Mouse (Mus musculus) limb, embryonic 13.5 days (tissue): ENCODE measurements around the gene Eloa. TPM values are rescaled to one million over a fixed set of nuclear protein-coding genes. Genes with fewer than 3 reads are reported as not detected.

Experiments
- ATAC-seq: fragments of 200-750 bp; cut with Nextera tagmentation; 2 replicates; pipeline ENCODE4 v1.8.0; 2017; ENCODE audit warnings: low read depth, moderate number of reproducible peaks, moderate TSS enrichment; ENCODE audit not compliant: low FRiP score
- H3K27ac ChIP-seq: fragments of 300-500 bp; sonication (generic); 2 replicates; pipeline ENCODE4 v1.5.1; 2015; ENCODE audit warnings: inconsistent platforms, mild to moderate bottlenecking, moderate library complexity
- H3K27me3 ChIP-seq: fragments of 300-500 bp; sonication (generic); 2 replicates; pipeline ENCODE4 v1.6.1; 2015; ENCODE audit warnings: mild to moderate bottlenecking, inconsistent platforms
- H3K36me3 ChIP-seq: fragments of 300-500 bp; sonication (generic); 2 replicates; pipeline ENCODE4 v1.6.1; 2015; ENCODE audit warnings: inconsistent platforms, mild to moderate bottlenecking, moderate library complexity
- H3K4me1 ChIP-seq: fragments of 300-500 bp; sonication (generic); 2 replicates; pipeline ENCODE4 v1.6.1; 2015; ENCODE audit warnings: inconsistent platforms
- H3K4me2 ChIP-seq: fragments of 300-500 bp; sonication (generic); replicated peaks from 2 replicates; pipeline ENCODE4 v1.6.1; 2015; ENCODE audit warnings: inconsistent platforms, mild to moderate bottlenecking, moderate library complexity
- H3K4me3 ChIP-seq: fragments of 300-500 bp; sonication (generic); 2 replicates; pipeline ENCODE4 v1.5.1; 2015; ENCODE audit warnings: moderate library complexity, mild to moderate bottlenecking, inconsistent platforms
- H3K9ac ChIP-seq: fragments of 300-500 bp; sonication (generic); 2 replicates; pipeline ENCODE4 v1.6.1; 2015; ENCODE audit warnings: mild to moderate bottlenecking, inconsistent platforms
- H3K9me3 ChIP-seq: fragments of 300-500 bp; sonication (generic); 2 replicates; pipeline ENCODE4 v1.6.1; 2016; ENCODE audit warnings: inconsistent platforms
- WGBS: fragments of 180-500 bp; shearing (Covaris S2); methylation state at CpG from one replicate; pipeline ENCODE4 v1.1.7; 2015; 5-methylcytosine and 5-hydroxymethylcytosine counted together
- polyA plus RNA-seq: library from polyadenylated mRNA; unstranded; fragments of >200 nt; fragmentation: Nextera tagmentation; extraction: Ambion mirVana; gene quantifications from 2 replicates; pipeline ENCODE4 v1.2.1, GENCODE M21; 2015

The Eloa gene
- polyA plus RNA-seq, 1 experiment from 2014 or later, result 45.1 TPM

DNA sequence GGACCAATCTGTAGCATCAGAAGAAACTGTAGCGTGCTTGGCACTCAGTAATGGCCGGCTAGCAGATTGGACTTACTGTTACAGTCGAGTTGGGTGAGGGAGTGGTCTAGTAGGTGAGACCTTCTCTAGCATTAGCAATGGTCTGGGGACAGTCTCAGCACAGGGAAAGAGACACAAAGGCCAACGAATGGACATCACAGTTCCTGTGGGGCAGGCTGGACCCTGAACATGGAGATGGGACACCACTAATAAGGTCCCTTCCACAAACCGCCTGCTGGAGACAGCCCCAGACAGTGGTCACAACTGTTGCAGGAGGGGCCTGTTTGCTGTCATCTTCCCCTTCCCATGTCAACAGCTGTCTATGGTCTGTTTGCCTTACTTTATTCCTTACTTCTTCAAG lies 59.9 kb downstream of the Eloa start:
- no peaks in the 10 kb centered on the region for H3K9me3 ChIP-seq
- no peak for ATAC-seq
- H3K9ac ChIP-seq, result no peak overlapping the region
- no peak overlapping the region for H3K4me3 ChIP-seq
- H3K4me2 ChIP-seq, result no peak overlapping the region
- no peaks in the 10 kb centered on the region for H3K27me3 ChIP-seq
- WGBS, result 88% methylated on average over 5 of the region's 5 CpGs
- peaks cover 23% of the 10 kb centered on the region for H3K4me1 ChIP-seq
- H3K36me3 ChIP-seq, result peaks cover 66% of the 10 kb centered on the region
- no peak overlapping the region for H3K27ac ChIP-seq

- Histone ChIP-seq H3K4me1 (peaks cover 23% of the 10 kb centered on the region), H3K4me3 (no peak overlapping the region), H3K36me3 (peaks cover 64% of the 10 kb centered on the region), H3K4me2 (no peak overlapping the region), H3K27ac (no peak overlapping the region), H3K9me3 (no peaks in the 10 kb centered on the region), H3K27me3 (no peaks in the 10 kb centered on the region), H3K9ac (no peak overlapping the region)
- no peak for ATAC-seq
- WGBS, result 20% methylated on average over 5 of the region's 5 CpGs
Observed at GRCm38 (mm10) chr4:135960717-135961116, 60.8 kb downstream of the Eloa start.

DNA sequence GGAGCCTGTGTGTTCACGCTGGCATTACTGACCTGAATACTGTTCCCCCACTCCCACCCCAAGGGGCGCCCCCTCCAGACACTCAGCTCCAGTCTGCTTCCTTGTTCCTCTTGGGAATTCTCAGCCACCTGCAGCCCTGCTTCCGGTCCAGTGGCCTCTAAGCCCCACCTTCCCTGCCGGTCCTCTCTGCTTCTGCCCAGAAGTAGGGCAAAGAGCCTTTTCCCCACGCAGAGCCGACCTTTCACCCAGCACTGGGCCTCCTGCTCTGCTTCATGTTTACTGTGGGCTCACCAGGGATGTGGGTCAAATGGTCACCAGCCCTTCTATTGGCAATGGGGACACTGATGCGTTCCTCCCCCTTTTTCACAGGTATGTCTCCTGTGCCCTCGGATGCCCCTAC lies 63.2 kb downstream of the Eloa start:
- 67% methylated on average over 8 of the region's 8 CpGs for WGBS
- Histone ChIP-seq H3K4me2 (no peak overlapping the region), H3K4me1 (peaks cover 10% of the 10 kb centered on the region), H3K9ac (no peak overlapping the region), H3K4me3 (no peak overlapping the region), H3K27me3 (no peaks in the 10 kb centered on the region), H3K9me3 (no peaks in the 10 kb centered on the region), H3K36me3 (peaks cover 74% of the 10 kb centered on the region), H3K27ac (no peak overlapping the region)
- ATAC-seq, result no peak

DNA sequence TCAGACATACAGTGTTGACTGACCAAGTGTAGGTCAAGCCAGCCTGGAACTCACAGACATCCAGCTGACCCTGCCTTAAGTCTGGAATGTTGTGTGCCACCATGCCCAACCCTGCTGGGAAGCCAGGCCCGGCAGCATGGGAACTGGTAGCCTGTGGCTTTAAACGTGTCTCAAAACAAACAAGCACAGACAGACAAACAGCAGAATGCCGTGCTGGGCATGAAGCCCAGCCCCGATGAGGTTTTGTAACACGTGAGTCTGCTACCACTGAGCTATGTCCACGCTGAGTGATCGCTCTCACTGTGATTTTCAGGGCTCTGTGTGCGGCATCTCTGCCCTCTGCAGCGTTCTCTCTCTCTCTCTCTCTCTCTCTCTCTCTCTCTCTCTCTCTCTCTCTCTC lies 65.7 kb downstream of the Eloa start:
- Histone ChIP-seq H3K36me3 (peaks cover 82% of the 10 kb centered on the region), H3K9me3 (0 out of 2 replicates have a peak, but pooled peaks cover 3% of the 10 kb centered on the region), H3K27ac (no peak overlapping the region), H3K4me2 (no peak overlapping the region), H3K9ac (no peak overlapping the region), H3K27me3 (no peaks in the 10 kb centered on the region), H3K4me3 (no peak overlapping the region), H3K4me1 (no peaks in the 10 kb centered on the region)
- no peak for ATAC-seq
- 86% methylated on average over 9 of the region's 9 CpGs for WGBS

- H3K9me3 ChIP-seq, result 0 out of 2 replicates have a peak, but pooled peaks cover 3% of the 10 kb centered on the region
- H3K27me3 ChIP-seq, result no peaks in the 10 kb centered on the region
- H3K4me2 ChIP-seq, result no peak overlapping the region
- 8% methylated on average over 2 of the region's 2 CpGs for WGBS
- no peaks in the 10 kb centered on the region for H3K4me1 ChIP-seq
- H3K36me3 ChIP-seq, result peaks cover 68% of the 10 kb centered on the region
- no peak overlapping the region for H3K4me3 ChIP-seq
- H3K9ac ChIP-seq, result no peak overlapping the region
- peak; percentile 54; the same call in 1 of the 2 replicates for ATAC-seq
- H3K27ac ChIP-seq, result no peak overlapping the region
Observed at GRCm38 (mm10) chr4:135954241-135954640, 67.3 kb downstream of the Eloa start.

Other genes starting within 250 kb of the Eloa start
- 323 and 330 TPM in 2 replicates for gene Srsf10, start 166.0 kb downstream of the Eloa start, polyA plus RNA-seq
- gene Pnrc2, start 147.9 kb downstream of the Eloa start, polyA plus RNA-seq, result 192 and 195 TPM in 2 replicates
- 0.32 and 0.51 TPM in 2 replicates for gene Cnr2, start 126.4 kb downstream of the Eloa start, polyA plus RNA-seq
- 69.0 and 73.8 TPM in 2 replicates for gene Fuca1, start 101.0 kb downstream of the Eloa start, polyA plus RNA-seq
- gene Hmgcl, start 75.3 kb downstream of the Eloa start, polyA plus RNA-seq, result 89.8 and 93.5 TPM in 2 replicates
- gene Gale, start 58.0 kb downstream of the Eloa start, polyA plus RNA-seq, result 49.1 and 51.9 TPM in 2 replicates
- gene Lypla2, start 49.1 kb downstream of the Eloa start, polyA plus RNA-seq, result 121 and 124 TPM in 2 replicates
- gene Pithd1, start 34.5 kb downstream of the Eloa start, polyA plus RNA-seq, result 57.0 and 58.7 TPM in 2 replicates
- 481 and 500 TPM in 2 replicates for gene Rpl11, start 31.7 kb upstream of the Eloa start, polyA plus RNA-seq
- 736 and 770 TPM in 2 replicates for gene Id3, start 121.7 kb upstream of the Eloa start, polyA plus RNA-seq
- gene E2f2, start 150.6 kb upstream of the Eloa start, polyA plus RNA-seq, result 7.9 and 8.7 TPM in 2 replicates
- 15.1 and 16.4 TPM in 2 replicates for gene Asap3, start 184.6 kb upstream of the Eloa start, polyA plus RNA-seq
- 8.1 and 9.0 TPM in 2 replicates for gene Tcea3, start 226.0 kb upstream of the Eloa start, polyA plus RNA-seq